Mouse (Mus musculus): ENCODE data around the gene Dnajc25.

Dnajc25 gene

GRCm38 (mm10) chr4:58994762-58995161 lies at the start of gene Dnajc25:
Gene Dnajc25, plus strand, starts transcription at chr4:58995062.
- in situ Hi-C loops (cut with MseI, MboI), result no loop called here

DNA sequence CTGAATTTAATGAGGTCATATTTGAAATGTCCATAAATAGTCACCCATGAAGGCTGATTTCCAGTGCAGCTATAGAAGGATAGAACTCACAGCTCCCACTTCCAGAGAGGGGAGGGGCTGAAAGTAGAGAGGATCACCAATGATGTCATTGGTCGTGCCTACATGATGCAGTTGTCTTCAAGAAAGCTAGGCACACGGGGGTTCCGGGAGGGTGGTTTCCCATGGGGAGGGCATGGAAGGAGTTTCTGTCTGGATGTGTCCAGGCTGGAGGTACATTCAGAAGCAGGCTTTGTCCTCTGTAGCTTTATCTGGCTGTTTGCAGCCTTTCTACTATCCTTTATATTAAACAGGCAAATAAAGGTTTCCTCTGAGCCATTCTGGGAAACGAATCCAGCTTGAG lies 46.5 kb upstream of the Dnajc25 start:
- in situ Hi-C loops (cut with MseI, MboI), result no loop called here

DNA sequence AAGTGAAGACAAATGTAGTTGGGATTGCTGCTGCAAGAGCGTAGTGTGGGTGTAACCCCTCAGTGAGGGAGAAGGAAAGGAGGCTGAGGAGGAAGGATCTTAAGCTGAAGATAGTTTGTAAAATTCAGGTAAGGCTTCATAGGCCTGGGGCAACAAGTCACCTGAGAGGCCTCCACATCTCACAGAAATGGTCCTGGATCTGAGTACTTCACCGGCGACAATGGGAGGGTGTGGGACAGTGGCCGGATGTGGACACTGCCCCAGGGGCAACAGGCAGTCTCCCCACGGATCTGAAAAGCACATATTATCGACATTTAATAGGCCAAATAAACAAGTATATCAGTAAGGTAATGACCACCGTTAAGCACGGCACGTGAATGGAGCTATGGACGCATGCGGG lies 42.2 kb upstream of the Dnajc25 start:
- in situ Hi-C loops (cut with MseI, MboI), result no loop called here

GRCm38 (mm10) chr4:58961719-58962118 lies 33.1 kb upstream of the Dnajc25 start:
- in situ Hi-C loops (cut with MseI, MboI), result no loop called here

- in situ Hi-C loops (cut with MseI, MboI), result no loop called here
Measured at GRCm38 (mm10) chr4:58963271-58963670, 31.6 kb upstream of the Dnajc25 start.

- in situ Hi-C loops (cut with MseI, MboI), result no loop called here
Measured at GRCm38 (mm10) chr4:58965136-58965535, 29.7 kb upstream of the Dnajc25 start.

GRCm38 (mm10) chr4:58970678-58971077 lies 24.2 kb upstream of the Dnajc25 start:
- in situ Hi-C loops (cut with MseI, MboI), result no loop called here

DNA sequence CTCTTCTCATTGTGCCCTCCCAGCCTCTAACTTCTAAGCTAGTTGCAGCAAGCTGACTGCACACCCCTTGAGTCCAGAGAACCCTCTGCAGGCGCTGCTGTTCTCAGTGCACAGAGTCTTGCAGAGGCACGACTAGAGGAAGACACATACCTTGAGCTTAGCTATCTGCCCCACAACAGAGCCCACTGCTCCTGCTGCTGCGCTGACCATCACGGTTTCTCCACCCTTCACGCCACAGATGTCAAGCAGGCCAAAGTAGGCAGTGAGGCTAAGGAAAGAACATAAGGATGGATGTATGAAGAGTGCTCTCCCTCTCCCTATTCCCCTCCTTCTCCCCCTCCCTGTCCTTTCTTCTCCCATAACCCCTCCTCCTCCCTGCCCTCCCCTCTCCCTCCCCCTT lies 19.2 kb upstream of the Dnajc25 start:
- in situ Hi-C loops (cut with MseI, MboI), result no loop called here

DNA sequence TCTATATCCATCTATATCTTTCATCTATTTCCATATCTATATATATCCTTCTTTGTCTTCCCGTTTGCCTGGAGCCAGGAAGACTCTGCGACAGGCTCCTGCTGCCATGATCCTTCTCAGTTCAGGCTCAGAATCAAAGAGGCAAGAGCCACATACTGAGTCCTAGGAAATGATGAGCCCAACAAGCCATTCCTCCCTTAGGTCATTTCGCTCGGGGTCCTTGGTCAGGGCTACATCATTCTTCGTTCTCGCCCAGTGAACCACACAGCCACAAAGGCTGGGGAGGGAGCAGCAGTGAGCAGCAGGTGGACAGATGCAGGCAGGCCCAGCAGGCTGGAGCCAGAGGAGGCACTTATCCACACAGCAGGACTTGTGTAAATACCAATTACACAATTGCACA lies 13.4 kb upstream of the Dnajc25 start:
- in situ Hi-C loops (cut with MseI, MboI), result no loop called here

DNA sequence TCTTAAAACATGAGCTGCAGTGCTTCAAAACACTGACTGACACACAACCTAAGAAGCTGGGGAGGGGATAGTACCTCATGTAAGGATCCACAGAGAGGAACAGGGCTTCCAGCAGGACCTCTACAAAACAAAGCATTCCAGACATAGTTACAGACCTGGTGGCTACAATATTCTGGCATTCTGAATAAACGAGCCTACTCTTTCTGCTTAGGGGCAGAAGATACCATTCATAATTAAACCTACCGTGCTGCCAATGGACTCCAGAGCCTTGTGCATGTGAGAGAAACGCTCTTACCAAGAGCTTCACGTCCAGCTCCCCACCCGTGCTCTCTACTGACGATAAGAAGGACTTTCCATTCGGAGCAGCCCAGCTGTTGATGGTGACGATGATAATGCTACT lies 12.1 kb upstream of the Dnajc25 start:
- in situ Hi-C loops (cut with MseI, MboI), result no loop called here

- in situ Hi-C loops (cut with MseI, MboI), result no loop called here
Measured at GRCm38 (mm10) chr4:58985157-58985648, 9.7 kb upstream of the Dnajc25 start.

DNA sequence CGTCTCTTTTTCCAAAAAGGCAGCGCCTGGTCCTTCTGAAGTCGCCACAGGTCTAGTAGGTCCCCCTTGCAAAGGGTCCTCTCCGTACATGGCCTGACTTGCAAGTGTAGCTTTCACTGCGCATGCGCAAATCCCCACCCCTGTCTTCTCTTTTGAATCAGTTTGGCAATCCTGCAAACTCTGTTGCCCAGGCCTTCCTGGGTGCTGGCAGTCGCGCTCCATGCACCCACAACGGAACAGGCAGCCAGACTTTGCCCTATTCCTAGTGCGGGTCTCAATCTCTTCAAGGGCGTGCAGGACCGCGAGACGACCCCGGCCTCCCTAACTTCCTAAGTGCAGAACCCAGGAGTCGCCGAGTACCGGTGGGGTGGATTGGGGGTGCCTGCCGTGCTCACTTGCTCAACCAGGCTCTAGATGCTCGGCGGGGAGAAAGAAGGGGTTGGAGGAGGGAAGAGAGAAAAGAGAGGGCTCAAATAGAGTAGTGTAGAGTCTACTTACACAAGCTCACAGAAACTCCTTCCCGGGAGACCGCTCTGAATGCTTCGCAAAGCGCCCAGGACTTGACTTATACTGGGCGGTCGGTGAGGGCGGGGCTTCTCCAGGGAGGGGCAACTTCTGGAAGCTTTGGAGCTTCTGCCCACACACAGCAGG lies 8.2 kb upstream of the Dnajc25 start, which contains the start of gene Ptgr1:
Gene Ptgr1, minus strand, starts transcription at position 580 of the 651 bp plus-strand sequence.
- in situ Hi-C loops (cut with MseI, MboI), result no loop called here

DNA sequence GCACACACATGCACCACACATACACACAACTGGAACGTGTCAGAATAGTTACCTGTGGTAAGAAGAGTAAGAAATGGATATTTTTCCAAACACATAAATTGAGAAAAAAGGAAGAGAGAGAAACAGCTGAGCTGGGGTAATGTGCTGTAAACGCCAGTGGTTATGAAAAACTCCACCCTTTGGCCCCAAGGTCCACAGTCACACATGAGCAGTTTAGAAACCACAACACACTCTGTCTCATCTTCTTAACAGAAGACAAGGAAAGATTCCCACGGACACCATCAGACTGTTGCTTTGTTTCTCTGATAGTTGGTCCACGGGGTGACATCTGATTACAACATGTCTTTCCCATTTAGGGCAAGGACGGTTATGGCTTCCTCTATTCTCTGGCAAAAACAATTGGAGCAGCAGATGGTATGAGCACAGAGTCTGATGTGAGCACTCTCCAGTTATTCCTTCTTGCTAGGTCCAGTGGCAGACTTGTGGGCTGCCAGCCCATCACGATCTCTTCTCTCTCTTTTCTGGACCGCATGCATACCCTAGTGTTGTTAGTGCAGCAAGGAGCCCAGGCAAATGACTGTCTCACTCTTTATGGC lies 5.5 kb upstream of the Dnajc25 start:
- in situ Hi-C loops (cut with MseI, MboI), result no loop called here

- in situ Hi-C loops (cut with MseI, MboI), result no loop called here
Measured at GRCm38 (mm10) chr4:58990609-58991434, 4.0 kb upstream of the Dnajc25 start.

DNA sequence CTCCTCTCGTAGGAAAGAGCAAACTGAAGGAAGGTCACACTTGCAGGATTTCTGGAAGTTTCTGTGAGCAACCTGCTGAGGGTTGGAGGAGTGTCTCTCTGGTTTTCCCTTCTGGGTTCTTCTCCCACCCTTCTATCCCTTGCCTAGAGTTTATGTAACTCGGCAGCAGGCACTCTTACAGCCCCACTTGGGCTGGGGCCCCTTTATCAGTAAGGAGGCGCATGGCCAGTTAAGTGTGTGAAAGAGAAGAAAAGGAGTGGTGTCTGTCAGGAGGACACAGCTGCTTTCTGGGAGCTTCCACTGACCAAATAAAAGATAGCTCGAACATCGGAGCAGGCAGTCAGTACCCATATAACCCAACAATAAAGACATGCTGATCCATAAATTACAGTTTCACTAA lies 2.7 kb upstream of the Dnajc25 start:
- in situ Hi-C loops (cut with MseI, MboI), result no loop called here

DNA sequence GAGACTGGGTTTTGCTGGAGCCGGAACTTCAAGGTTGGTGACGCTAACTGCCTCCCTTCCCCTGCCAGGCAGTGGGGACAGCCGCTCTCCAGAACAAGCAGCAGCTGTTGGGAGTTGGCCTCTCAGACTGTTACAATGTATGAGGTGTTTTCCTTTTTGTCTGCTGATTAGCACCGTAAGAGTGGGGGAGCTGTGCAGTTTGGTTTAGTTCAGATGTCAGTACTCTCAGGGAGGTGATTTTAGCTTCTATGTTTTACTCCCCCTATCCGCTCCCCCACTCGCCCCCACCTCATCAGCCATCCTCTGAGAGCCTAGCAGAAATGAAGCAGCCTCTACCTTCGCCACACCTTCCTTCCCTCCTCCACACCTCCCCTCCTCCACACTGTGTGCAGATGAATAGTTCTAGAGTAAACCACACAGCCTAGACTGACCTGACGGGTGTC lies 410 bp downstream of the Dnajc25 start:
- in situ Hi-C loops (cut with MseI, MboI), result no loop called here

DNA sequence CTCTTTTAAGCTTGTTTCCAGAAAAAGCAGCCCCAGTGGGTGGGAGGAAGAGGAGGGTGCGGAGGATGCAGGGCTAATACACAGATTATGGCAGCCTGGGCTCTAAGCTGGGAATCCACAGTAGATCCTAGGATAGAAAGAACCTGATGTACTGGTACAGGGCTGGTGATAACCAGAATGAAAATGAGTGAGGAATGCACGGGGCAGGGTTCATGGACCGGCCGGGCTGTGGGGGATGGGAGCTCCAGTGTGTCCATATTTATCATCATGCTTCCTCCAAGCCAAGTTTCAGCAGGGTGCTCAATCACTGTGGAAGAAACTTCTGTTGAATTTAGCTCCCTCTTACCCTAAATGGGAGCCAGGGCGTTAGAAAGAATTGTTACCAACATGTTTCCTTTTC lies 2.2 kb downstream of the Dnajc25 start:
- in situ Hi-C loops (cut with MseI, MboI), result no loop called here

DNA sequence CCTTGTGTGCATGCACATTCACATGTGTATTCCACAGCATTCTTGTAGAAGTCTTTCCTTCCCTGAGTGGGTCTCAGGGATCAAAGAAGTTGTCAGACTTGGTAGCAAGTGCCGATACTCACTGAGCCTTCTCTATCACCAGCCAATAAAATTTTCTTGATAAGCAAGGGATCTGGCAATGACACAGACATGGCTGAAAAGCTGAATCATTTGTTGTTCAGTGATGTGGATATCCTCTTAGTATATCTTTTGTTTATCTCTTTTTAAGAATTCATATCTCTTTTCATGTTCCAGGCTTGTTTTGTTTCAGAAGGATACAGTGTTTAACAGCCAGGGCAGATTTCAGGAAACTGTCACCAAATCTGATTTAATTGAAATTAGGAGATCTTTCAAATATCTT lies 3.8 kb downstream of the Dnajc25 start:
- in situ Hi-C loops (cut with MseI, MboI), result no loop called here

- in situ Hi-C loops (cut with MseI, MboI), result no loop called here
Measured at GRCm38 (mm10) chr4:58999686-59000085, 4.8 kb downstream of the Dnajc25 start.

DNA sequence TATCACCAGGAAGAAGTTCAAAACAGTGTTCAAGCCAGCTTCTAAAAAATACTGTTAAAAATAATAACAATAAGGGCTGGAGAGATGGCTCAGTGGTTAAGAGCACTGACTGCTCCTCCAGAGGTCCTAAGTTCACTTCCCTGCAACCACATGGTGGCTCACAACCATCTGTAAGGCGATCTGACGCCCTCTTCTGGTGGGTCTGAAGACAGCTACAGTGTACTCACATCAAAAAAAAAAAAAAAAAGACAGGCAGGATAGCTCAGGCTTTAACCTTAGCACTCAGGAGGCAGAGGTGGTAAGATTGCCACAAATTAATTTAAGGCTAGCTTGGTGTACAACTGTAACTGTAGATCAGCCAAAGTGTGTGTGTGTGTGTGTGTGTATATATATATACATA lies 5.8 kb downstream of the Dnajc25 start:
- in situ Hi-C loops (cut with MseI, MboI), result no loop called here

- in situ Hi-C loops (cut with MseI, MboI), result no loop called here
Measured at GRCm38 (mm10) chr4:59002948-59003805, 8.3 kb downstream of the Dnajc25 start, which contains the start of gene Gm20503. Gene Gm20503, plus strand, starts transcription at chr4:59003210.

Measured in mouse trophoblast stem cell (cell line).